Mouse (Mus musculus) neural tube, embryonic 12.5 days (tissue): ENCODE data around the gene Cfap57. TPM values are rescaled to one million over a fixed set of nuclear protein-coding genes. Genes with fewer than 3 reads are reported as not detected.
A peak's percentile ranks its signal among the peaks of the same experiment; 100 is the strongest.

Experiments used
- ATAC-seq: fragments of 200-750 bp; cut with Nextera tagmentation; 2 replicates; pipeline ENCODE4 v1.8.0; 2017; ENCODE audit warnings: low read depth, mild to moderate bottlenecking, moderate TSS enrichment, moderate library complexity; ENCODE audit not compliant: low FRiP score
- H3K27ac ChIP-seq: fragments of 300-500 bp; sonication (generic); 2 replicates; pipeline ENCODE4 v1.5.1; 2016
- H3K27me3 ChIP-seq: fragments of 300-500 bp; sonication (generic); replicated peaks from 2 replicates; pipeline ENCODE4 v1.6.1; 2016; ENCODE audit warnings: mild to moderate bottlenecking
- H3K36me3 ChIP-seq: fragments of 300-500 bp; sonication (generic); 2 replicates; pipeline ENCODE4 v1.6.1; 2016; ENCODE audit warnings: mild to moderate bottlenecking
- H3K4me1 ChIP-seq: fragments of 300-500 bp; sonication (generic); 2 replicates; pipeline ENCODE4 v1.6.1; 2016
- H3K4me2 ChIP-seq: fragments of 300-500 bp; sonication (generic); replicated peaks from 2 replicates; pipeline ENCODE4 v1.6.1; 2016; ENCODE audit warnings: mild to moderate bottlenecking
- H3K4me3 ChIP-seq: fragments of 300-500 bp; sonication (generic); 2 replicates; pipeline ENCODE4 v1.5.1; 2016
- H3K9ac ChIP-seq: fragments of 300-500 bp; sonication (generic); 2 replicates; pipeline ENCODE4 v1.6.1; 2016; ENCODE audit warnings: mild to moderate bottlenecking
- H3K9me3 ChIP-seq: fragments of 300-500 bp; sonication (generic); 2 replicates; pipeline ENCODE4 v1.6.1; 2016; ENCODE audit warnings: mild to moderate bottlenecking
- WGBS: fragments of 180-500 bp; shearing (Covaris S2); methylation state at CpG from one replicate; pipeline ENCODE4 v1.1.7; 2016; 5-methylcytosine and 5-hydroxymethylcytosine counted together
- polyA plus RNA-seq: library from polyadenylated mRNA; unstranded; fragments of >200 nt; fragmentation: Nextera tagmentation; extraction: Ambion mirVana; gene quantifications from 2 replicates; pipeline ENCODE4 v1.2.1, GENCODE M21; 2016

Gene Cfap57
- polyA plus RNA-seq, result 1.2 and 1.3 TPM in 2 replicates

DNA sequence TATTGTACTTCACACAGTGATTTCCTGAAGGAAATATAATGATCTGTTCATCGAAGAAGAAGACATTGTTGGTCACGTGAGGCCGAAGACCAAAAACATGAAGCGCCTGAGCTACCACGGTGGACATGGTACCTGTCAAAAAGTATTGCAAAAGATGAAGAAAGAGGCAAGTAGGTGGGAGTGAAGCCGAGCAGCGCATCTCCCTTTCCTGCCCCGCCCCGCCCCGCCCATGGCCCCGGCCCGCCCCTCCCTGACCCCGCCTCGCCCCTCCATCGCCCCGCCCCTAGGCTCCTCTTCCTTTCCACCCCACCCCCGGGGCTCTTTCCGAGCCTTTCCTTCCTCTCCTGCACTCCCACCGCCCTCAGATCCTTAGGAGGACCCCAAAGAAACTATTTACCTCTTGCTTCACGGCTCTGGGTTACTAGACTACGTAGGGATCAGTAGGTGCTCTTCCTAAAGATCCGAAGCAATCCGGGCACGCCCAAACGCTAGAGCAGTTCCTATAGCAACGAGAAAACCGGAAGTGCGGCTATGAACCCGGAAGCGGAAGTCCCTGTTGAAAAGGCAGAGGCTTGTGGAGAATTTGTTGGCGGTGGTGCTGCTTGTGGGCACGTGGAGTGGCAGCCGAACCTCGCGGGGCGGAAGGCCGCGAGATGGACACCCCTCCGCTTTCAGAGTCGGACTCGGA is at the start of gene Cfap57, which contains the start of gene Ebna1bp2:
Cfap57 (minus strand) TSS at position 499 of the 688 bp plus-strand sequence.
Ebna1bp2 (plus strand) TSS at position 521 of the 688 bp plus-strand sequence.
- H3K9ac ChIP-seq, result peak within 1 kb of the TSS; percentile 64
- peak within 1 kb of the TSS; percentile 94 for H3K4me2 ChIP-seq
- H3K4me1 ChIP-seq, result peaks cover 12% of the 10 kb centered on the region
- WGBS, result 2% methylated on average over 36 of the region's 41 CpGs
- no peaks in the 10 kb centered on the region for H3K9me3 ChIP-seq
- H3K27me3 ChIP-seq, result no peaks in the 10 kb centered on the region
- peaks cover 26% of the 10 kb centered on the region for H3K36me3 ChIP-seq
- peak; percentile 94 for ATAC-seq
- no peak within 1 kb of the TSS for H3K27ac ChIP-seq
- peak within 1 kb of the TSS; percentile 64 for H3K4me3 ChIP-seq

DNA sequence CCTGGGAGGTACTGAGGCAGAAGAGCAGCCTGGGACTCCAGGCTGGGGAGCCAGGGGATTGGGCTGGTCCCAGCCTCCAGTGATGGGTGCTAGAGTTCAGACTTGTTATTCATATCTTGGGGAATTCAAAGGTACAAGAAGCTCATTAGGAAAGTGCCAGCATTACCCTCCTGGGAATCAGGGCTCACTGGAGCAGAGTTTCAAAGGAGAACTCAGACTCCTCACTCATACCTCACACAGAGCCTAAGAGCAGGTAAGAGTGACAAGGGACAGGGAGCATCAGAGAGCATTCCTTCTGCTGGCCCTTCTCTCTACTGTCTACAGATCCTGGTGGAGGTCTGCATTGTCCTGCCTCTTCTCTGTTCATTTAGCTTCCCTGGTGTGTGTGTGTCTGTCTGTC is 38.1 kb upstream of the Cfap57 start, which contains the start of gene Olfr62:
Olfr62 (plus strand) TSS at position 301 of the 400 bp plus-strand sequence.
- Histone ChIP-seq H3K36me3 (no peaks in the 10 kb centered on the region), H3K27ac (no peak within 1 kb of the TSS), H3K4me1 (no peaks in the 10 kb centered on the region), H3K9ac (no peak within 1 kb of the TSS), H3K4me3 (no peak within 1 kb of the TSS), H3K9me3 (no peaks in the 10 kb centered on the region), H3K27me3 (no peaks in the 10 kb centered on the region), H3K4me2 (no peak within 1 kb of the TSS)
- no peak for ATAC-seq

DNA sequence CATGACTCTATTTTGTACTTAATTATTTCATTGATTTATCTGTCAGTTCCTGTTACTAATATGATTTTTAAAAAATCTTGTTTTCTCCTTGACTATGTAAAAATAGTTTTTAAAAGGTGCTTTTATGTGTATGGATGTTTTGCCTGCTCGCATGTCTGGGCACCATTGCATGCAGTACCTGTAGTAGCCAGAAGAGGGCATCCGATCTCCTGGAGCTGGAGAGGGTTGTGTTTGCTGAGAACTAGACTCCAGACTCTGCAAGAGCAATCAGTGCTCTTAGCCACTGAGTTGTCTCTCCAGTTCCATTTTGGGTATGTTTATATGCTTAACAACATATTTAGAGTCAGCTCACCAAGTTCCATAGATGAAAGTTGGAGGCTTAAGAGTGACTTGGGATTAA is 24.7 kb upstream of the Cfap57 start:
- 2% methylated on average over 2 of the region's 2 CpGs for WGBS
- Histone ChIP-seq H3K4me1 (no peaks in the 10 kb centered on the region; the same call in 1 of the 2 replicates), H3K36me3 (no peaks in the 10 kb centered on the region), H3K27me3 (no peaks in the 10 kb centered on the region), H3K27ac (no peak overlapping the region), H3K9me3 (no peaks in the 10 kb centered on the region), H3K9ac (no peak overlapping the region), H3K4me3 (no peak overlapping the region), H3K4me2 (no peak overlapping the region)
- no peak for ATAC-seq

DNA sequence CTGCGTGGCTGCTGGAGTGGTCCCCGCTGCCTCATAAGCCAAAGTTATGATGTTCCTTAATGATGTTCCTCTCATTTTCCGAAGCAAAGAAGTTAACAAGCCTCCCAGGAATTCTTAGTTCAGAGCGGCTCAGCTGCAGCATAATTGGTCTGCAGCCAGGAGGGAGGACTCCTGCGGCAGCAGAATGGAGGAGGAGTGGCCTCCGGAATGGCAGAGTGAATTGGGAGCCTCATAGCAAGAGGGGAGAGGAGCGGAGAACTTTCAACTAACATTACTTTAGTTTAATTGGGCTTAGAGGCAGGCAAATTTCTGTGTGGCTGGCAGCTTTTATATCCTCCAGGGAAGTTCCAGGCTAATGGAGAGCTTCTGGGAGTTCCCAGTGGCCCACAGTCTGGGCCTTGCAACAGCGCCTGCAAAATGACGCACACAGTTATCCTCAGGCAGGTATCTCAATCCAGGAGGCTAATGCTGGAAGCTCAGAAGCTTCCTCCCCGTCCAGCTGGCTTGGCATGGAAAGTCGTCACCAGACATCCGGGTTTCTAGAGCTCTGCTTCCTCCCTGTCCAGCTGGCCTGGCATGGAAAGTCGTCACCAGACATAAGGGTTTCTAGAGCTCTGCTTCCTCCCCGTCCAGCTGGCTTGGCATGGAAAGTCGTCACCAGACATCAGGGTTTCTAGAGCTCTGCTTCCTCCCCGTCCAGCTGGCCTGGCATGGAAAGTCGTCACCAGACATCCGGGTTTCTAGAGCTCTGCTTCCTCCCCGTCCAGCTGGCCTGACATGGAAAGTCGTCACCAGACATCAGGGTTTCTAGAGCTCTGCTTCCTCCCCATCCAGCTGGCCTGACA is 22.0 kb upstream of the Cfap57 start:
- no peaks in the 10 kb centered on the region; the same call in 1 of the 2 replicates for H3K4me1 ChIP-seq
- H3K9ac ChIP-seq, result no peak overlapping the region
- H3K4me2 ChIP-seq, result no peak overlapping the region
- H3K27ac ChIP-seq, result no peak overlapping the region
- no peaks in the 10 kb centered on the region for H3K9me3 ChIP-seq
- H3K27me3 ChIP-seq, result no peaks in the 10 kb centered on the region
- WGBS, result 46% methylated on average over 20 of the region's 20 CpGs
- no peak overlapping the region for H3K4me3 ChIP-seq
- H3K36me3 ChIP-seq, result no peaks in the 10 kb centered on the region
- no peak for ATAC-seq

DNA sequence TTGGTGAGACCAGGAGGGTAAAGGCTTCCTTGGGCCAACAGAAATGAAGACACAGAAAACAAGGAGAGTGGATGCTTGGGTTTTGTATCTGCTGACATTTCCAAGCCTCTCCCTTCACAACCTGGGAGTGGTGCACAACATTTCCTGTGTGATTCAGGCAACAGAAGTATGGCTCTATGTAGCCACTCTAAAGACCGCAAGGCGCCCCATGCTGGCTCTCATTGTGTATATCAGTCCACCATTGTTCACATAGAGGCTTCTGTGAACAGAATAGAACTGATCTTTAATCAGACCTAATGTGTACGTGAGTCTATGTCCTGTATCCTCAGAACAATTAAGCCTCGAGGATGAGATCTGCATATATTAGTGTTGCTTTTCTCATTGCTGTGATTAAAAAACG is 9.7 kb upstream of the Cfap57 start:
- H3K4me1 ChIP-seq, result no peaks in the 10 kb centered on the region
- peaks cover 46% of the 10 kb centered on the region for H3K36me3 ChIP-seq

DNA sequence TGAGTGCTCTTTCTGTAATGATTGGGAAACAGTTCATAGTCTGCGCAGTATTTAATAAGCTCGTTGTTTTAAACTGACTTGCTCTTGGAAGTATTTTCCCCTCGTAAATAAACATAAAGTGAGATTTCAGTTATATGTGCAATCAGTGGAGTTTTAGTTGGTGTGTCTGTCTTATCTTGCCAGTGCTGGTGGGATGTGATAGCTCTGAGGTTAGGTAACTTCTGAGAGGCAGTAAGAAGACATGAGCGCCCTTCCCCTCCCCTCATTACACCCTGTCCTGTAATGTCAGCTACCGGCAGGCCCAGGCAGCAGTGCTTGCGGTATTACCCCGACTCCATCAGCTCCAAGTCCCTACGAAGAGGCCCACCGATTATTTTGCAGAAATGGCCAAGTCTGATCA is 1.2 kb upstream of the Cfap57 start:
- 92% methylated on average over 9 of the region's 9 CpGs for WGBS
- H3K9ac ChIP-seq, result peak overlapping the region; percentile 64
- H3K27ac ChIP-seq, result no peak overlapping the region
- peaks cover 39% of the 10 kb centered on the region for H3K36me3 ChIP-seq
- H3K4me1 ChIP-seq, result peaks cover 12% of the 10 kb centered on the region
- H3K9me3 ChIP-seq, result no peaks in the 10 kb centered on the region
- H3K4me3 ChIP-seq, result peak overlapping the region; percentile 64; the same call in 1 of the 2 replicates
- no peak for ATAC-seq
- peak overlapping the region; percentile 94 for H3K4me2 ChIP-seq
- no peaks in the 10 kb centered on the region for H3K27me3 ChIP-seq

More for the DNA sequence above, 9.7 kb upstream of the Cfap57 start:
- Histone ChIP-seq H3K4me3 (no peak overlapping the region), H3K9ac (no peak overlapping the region), H3K27me3 (no peaks in the 10 kb centered on the region), H3K4me2 (no peak overlapping the region), H3K9me3 (no peaks in the 10 kb centered on the region), H3K27ac (no peak overlapping the region)
- WGBS, result 83% methylated on average over 5 of the region's 5 CpGs
- no peak for ATAC-seq

DNA sequence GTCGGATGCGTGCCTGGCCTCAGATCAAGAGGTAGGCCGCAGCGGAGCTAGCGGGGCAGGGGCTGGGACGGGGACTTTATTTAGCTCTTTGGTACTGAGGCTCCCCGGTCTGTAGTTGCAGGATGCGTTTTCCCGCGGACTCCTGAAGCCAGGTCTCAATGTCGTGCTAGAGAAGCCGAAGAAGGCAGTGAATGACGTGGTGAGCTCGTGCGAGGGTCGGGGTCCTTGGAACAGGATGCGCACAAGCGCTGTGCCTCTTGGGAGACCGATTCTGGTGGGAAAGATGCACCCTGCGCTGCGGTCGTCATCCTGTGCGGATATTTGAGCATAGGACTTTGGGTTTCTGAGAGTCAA is 367 bp upstream of the Cfap57 start:
- peak; percentile 59 for ATAC-seq
- Histone ChIP-seq H3K27me3 (no peaks in the 10 kb centered on the region), H3K4me2 (peak overlapping the region; percentile 94), H3K9me3 (no peaks in the 10 kb centered on the region), H3K4me3 (peak overlapping the region; percentile 64), H3K27ac (no peak overlapping the region), H3K9ac (peak overlapping the region; percentile 64), H3K36me3 (peaks cover 31% of the 10 kb centered on the region), H3K4me1 (peaks cover 12% of the 10 kb centered on the region)
- WGBS, result under 1% methylated on average over 23 of the region's 23 CpGs

DNA sequence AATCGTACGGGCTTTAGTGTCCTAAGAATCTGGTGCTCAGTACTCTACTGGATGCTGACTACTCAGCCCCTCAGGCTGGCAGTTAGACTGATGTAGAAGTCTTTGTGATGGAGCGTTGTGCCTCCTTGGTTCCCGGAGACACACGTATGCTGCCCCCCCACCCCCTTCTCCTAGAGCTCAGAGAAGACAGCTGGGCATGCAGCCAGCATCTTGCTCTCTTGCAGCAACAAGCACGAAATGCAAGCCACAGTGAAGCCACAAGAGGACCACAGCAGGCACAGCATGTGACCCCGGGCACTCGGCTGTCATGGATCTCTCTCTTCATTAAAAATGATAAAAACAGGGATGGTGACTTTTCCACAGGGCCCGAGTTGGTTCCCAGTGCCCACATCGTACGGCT is 5.2 kb downstream of the Cfap57 start:
- Histone ChIP-seq H3K4me2 (no peak overlapping the region), H3K9me3 (no peaks in the 10 kb centered on the region), H3K27ac (no peak overlapping the region), H3K9ac (no peak overlapping the region), H3K36me3 (no peaks in the 10 kb centered on the region), H3K4me1 (no peaks in the 10 kb centered on the region), H3K4me3 (no peak overlapping the region), H3K27me3 (no peaks in the 10 kb centered on the region)
- ATAC-seq, result no peak
- WGBS, result 83% methylated on average over 11 of the region's 11 CpGs

DNA sequence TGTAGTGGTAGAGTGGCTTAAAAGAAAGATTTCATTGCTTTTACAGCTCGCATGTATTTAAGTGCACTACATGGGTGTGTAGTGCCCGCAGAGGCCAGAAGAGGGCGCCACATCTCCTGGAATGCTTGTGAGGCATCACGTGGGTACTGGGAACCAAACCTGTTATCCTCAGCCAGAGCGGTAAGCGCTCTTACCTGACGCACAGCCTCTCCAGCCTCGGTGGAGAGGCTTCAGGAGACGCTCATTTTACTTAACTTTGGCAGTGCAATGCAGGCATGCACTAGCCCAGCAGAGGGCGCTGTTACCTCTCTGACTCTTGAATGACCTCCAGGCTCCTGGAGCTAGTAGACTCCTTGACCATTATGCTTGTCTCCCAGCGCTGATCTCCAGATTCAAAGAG is 8.0 kb downstream of the Cfap57 start:
- Histone ChIP-seq H3K4me2 (no peak overlapping the region), H3K4me1 (no peaks in the 10 kb centered on the region), H3K9me3 (no peaks in the 10 kb centered on the region), H3K9ac (no peak overlapping the region), H3K27ac (no peak overlapping the region), H3K36me3 (no peaks in the 10 kb centered on the region), H3K4me3 (no peak overlapping the region), H3K27me3 (no peaks in the 10 kb centered on the region)
- ATAC-seq, result no peak
- 28% methylated on average over 11 of the region's 11 CpGs for WGBS

DNA sequence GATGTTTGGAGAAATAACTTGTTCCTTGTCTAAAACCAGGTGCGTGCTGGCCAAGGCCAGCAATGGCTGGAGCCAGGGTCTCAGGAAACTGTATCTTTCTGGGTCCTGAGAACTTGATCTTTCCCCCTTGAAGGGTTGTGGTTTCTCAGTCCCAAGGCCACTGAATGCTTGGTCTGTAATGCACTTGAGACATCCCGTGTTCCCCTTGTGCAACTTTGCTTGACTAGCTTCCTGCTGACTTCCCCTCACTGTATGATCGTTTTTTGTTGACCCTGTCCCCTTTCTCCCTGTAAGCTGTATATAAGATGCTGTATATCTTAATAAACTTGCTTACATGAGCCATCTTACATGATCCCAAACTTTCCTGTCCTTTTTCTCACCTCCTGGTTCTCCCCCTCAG is 10.7 kb downstream of the Cfap57 start:
- WGBS, result 77% methylated on average over 3 of the region's 3 CpGs

DNA sequence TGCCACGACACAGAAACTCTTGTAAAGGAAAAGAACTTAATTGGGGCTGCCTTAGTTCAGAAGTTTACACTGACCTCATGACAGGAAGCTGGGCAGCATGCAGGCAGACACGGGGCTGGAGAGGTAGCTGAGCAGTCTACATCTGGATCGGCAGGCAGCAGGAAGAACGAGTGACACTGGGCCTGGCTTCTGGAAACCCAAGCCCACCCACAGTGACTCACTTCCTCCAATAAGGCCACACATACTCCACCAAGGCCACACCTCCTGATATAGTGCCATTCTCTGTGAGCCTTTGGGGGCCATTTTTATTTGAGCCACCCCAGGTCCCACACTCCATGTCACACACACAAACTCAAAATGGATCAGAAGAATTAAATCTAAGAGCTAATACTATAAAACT is 16.5 kb downstream of the Cfap57 start:
- ATAC-seq, result no peak
- WGBS, result 75% methylated on average over 4 of the region's 4 CpGs
- H3K9ac ChIP-seq, result no peak overlapping the region

More for the DNA sequence above, 10.7 kb downstream of the Cfap57 start:
- H3K9me3 ChIP-seq, result no peaks in the 10 kb centered on the region
- ATAC-seq, result no peak
- no peaks in the 10 kb centered on the region for H3K36me3 ChIP-seq
- no peaks in the 10 kb centered on the region for H3K27me3 ChIP-seq
- no peak overlapping the region for H3K4me2 ChIP-seq
- H3K27ac ChIP-seq, result no peak overlapping the region
- no peak overlapping the region for H3K9ac ChIP-seq
- no peaks in the 10 kb centered on the region for H3K4me1 ChIP-seq
- no peak overlapping the region for H3K4me3 ChIP-seq

DNA sequence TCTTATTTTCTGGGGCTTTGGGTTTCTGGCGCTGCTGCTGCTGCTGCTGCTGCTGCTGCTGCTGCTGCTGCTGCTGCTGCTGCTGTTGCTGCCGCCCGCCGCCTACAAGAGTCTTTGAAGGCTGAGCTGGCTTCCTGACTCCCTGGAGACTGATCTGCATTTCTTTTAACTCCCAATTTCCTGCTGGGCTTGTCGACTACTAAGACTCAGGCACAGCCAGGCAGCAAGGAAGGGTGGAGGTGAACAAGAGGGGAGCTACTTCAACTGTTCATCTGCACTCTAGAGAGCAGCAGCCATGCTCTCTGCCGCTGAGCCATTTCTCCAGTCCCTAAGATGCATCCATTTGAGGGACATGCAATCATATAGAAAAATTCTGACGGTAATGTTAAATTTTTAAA is 30.8 kb downstream of the Cfap57 start:
- Histone ChIP-seq H3K36me3 (no peaks in the 10 kb centered on the region), H3K9me3 (no peaks in the 10 kb centered on the region), H3K4me3 (no peak overlapping the region), H3K4me2 (peak overlapping the region; percentile 20; the same call in 1 of the 2 replicates), H3K27ac (no peak overlapping the region), H3K9ac (no peak overlapping the region), H3K27me3 (no peaks in the 10 kb centered on the region; the same call in 1 of the 2 replicates), H3K4me1 (no peaks in the 10 kb centered on the region)
- WGBS, result 12% methylated on average over 7 of the region's 7 CpGs
- no peak for ATAC-seq

More for the DNA sequence above, 16.5 kb downstream of the Cfap57 start:
- Histone ChIP-seq H3K9me3 (no peaks in the 10 kb centered on the region), H3K27me3 (no peaks in the 10 kb centered on the region), H3K36me3 (no peaks in the 10 kb centered on the region), H3K4me1 (no peaks in the 10 kb centered on the region), H3K4me3 (no peak overlapping the region), H3K4me2 (no peak overlapping the region), H3K27ac (no peak overlapping the region)
